Mouse (Mus musculus) brain, embryonic 14.5 days (tissue): Measurements from ENCODE around the gene Olfr194.

Source experiments
- CTCF ChIP-seq: fragments of 200-500 bp; IDR thresholded peaks from 2 replicates; pipeline ENCODE4 v1.5.1; 2012; ENCODE audit warnings: inconsistent platforms, mild to moderate bottlenecking, moderate library complexity, borderline replicate concordance; ENCODE audit not compliant: insufficient read depth, insufficient read length; ENCODE audit errors: extremely low read depth
- POLR2A ChIP-seq: fragments of 200-500 bp; IDR thresholded peaks from 2 replicates; pipeline ENCODE4 v1.6.1; 2012; ENCODE audit warnings: mild to moderate bottlenecking, inconsistent platforms, borderline replicate concordance; ENCODE audit not compliant: poor library complexity, insufficient read depth, insufficient read length, severe bottlenecking; ENCODE audit errors: extremely low read depth

DNA sequence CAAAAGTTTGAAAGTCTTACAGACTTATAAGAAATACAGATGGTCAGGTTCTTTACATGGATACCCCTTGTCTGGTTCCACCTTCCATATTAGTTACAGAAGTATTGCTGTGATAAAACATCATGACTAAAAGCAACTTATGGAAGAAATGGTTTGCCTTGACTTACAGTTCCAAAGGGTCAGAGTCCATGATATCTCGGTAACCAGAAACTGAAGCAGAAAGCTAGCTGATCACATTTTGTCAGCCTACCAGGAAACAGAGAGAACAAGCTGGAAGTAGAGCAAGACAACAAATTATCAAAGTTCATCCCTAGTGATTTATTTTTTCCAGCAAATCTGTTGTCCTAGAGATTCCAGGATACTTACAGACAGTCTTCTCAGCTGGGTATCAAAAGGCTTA, 47.3 kb downstream of the Olfr194 start:
- TF ChIP-seq POLR2A, result no peak
- TF ChIP-seq CTCF, result no peak
